Mouse (Mus musculus): ENCODE measurements at regions not wholly inside any gene's neighbourhood (a gene's known extent, or its start where the extent isn't known, plus 50 kb on each side); places are given as distances from the start of the nearest gene placed in this dataset.

DNA sequence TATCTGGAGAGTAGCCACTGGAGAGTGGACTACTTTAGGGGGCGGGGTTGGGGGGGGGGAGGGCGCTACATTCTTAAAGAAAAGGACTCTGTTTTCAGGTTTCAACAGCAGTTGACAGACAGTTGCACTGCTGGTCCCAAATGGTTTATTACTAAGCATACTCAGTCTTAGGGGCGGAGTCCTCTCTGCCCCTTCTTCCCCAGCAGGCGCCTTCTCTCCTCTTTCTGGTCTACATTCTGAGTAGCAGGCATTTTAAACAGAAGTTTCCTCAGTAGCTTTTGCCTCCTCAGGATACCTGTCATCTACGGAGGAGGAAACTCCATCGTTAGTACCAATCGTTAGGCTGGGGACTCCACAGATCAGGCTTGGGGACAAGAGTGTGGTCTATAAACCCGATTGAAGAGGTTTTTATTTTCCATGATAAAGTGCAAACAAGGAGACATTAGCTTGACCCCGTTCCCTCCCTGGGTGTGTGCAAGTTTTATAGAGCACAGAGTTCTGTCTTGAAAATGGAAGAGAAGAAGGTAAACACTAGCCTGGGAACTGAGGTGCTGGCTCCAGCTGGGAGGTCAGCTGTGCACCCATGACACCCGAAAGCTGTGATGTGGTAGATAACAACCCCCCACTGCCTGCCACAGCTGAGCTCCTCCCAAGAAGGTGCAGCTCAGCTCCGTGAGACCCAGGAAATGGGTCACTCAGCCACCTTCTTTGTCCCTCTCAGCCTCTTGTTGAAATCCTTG is 107.8 kb downstream of the Btg1 start:
- peak; percentile 14 for DNase-seq

DNA sequence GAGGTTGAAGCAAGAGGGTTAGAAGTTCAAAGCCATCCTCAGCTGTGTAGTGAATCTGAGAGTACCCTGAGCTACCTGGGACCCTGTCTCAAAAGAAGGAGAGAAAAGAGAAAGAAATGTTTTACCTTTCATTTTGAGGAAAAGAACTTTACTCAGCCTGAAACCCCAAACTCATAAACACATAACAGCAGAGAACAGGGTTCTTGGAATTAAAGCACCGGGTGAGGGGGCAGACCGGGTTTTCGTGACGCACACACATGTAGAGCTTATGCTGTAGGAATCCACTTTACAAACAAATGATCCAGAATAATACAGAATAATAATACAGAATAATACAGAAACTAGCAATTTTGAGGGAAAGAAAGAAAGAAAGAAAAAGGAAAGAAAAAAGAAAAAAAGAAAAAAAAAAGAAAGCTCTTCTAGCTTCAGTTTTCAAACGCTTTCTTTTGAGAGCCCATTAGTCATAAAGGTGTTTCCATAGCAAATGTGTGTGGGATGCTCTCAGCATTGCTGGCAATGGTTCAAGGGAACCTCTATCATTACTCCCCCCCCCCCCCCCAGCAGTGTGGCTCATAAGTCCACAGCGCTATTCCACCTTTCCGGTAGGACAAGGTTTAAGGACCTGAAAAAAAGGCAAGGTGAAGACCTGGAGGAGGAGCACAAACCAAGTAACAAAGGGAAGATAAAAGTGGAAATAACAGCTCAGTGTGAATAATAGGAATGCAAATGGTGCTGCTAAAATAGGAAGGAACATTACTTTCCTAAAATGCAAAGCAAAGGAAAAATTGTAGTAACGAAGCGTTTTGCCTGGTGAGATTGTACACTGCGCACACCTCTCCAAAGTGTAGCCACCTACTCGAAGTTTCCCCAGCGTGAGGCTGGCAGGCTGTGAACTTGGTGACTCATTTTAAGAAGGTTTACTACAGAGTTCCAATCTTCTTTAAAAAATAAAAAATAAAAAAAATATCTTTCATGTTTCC is 110.3 kb downstream of the Btg1 start:
- no peak for DNase-seq

DNA sequence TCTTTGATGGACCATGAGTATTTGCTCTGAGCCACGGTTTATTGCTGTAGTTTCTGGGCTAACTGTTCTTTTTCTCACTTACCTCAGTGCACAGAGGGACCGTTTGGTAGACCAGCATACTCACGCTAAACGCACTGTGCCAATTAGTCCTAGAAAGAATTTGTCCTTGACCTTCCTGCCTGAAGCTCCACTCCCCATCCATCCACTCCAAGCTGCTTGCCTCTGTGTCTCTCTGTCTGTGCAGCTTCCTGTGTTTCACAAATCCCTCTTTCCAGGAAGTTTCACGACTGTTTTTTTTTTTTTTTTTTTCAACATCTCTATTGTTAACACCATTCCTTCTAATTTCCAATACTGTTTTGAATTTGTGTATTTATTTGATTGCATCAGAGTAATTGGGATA is 116.8 kb downstream of the Btg1 start:
- no peak for DNase-seq

DNA sequence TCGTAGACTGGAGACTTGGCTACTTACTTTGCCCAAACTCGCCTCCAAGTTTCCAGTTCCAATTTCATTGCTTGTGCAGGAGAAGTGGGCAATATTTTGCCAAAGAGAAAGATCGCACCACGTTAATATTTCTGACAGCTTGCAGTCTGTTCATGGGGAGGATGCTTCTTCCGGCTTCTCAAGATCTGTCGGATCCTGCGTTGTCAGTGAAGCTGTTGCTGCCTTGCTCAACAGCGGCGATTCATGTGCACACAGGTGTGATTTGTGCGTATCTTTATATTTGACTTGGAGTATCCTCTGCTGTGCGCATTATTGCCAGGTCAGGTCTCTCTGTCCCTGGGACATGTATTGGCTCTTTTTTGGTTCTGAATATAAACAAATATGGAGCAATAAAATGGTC is 118.3 kb downstream of the Btg1 start:
- no peak for DNase-seq

DNA sequence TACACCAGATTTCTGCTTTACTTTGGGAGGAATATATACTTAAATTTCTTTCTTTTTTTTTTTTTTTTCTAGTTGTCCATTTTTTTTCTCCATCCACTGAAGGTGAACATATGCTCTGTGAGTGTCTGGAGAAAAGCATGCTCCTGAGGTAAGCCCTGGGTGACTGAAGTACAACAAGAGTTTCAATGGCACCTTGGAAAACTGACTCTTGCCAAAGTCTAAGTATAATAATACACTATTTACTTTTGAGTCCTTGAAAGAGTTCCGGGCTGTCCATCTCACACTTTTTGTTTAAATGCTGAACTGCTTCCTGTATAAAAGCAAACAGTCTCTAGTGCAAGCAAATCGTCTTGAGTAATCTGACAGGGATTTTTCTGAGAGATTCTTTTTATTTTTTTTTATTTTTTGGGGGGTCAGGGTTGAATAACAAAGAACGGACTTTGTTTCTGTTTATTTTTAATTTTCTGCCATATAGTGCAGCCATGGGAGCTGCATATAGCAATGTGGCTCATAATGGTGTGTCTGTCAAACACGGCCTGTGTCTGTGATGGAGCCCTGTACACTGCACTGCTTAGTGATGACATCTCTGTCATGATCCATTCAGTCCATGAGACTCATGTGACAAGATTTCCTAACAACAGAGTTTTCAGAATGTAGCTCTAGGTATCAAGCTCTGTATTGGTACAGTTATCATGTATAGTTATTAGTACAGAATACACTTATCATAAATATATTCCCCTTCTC is 119.3 kb downstream of the Btg1 start:
- peak; percentile 49 for DNase-seq

DNA sequence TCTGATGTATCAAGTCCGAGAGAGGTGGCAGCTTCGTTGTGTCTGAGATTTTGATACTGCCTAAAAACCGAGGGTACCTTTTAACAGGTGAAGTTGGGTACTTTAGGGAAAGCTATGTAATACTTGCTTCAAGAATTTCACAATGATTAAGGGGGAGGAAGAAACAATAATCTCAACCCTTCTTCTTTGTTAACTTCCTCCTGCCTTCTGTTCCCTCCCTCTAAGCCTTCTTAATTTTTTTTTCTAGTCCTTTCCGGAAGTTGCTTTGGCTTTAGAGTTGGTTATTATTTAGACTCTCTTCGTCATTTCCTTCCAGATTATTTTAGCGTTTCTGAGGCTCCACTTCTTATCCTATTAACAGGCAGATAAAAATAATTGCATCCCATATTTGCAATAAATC is 121.2 kb downstream of the Btg1 start:
- no peak for DNase-seq

DNA sequence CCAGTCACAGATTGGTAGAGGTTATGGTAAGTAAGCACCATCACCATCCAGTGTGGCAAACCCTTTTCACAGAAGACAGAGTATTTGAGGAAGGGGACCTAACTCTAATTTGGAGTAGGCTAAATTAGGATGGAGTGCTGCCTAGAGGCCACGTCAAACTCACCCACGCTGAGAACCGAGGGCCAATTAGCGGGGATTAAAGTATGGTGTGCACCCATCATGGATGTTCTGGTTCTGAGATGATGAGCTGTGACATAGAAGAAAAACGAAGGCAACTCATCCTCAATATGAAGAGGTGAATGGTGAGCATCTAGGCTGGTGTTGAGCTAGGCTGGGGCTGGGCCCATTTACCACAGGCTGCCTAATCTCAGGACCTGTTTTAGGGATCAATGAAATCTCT is 121.8 kb downstream of the Btg1 start:
- DNase-seq: no peak

DNA sequence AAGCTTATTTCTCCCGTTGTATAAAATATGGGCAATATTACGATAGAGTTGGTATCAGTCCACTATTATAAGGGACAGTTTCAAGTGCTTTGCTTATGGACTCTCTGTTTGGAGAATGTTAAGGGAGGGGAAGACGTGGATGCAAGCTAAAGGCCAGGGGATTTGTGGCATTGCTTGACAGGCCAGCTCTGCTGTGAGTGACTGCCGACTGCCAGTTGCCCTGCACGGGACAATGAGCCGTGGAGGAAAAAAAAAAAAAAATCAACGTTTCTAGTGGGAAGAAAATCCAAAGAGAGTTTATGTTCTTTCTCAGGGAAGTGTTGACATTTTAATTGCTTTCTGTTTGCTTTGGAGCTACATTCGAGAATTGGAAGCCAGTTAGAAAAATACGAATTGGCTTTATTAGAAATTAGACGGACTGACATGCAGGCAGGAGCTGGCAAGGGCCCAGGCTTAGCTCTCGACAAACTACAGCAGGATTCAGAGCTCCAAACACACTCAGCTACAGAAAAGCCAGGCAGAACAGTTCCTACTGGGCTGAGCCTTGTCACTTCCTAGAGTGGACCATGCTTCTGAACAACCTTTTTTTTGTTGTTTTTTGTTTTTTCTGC is 127.5 kb downstream of the Btg1 start:
- peak; percentile 68 for DNase-seq

DNA sequence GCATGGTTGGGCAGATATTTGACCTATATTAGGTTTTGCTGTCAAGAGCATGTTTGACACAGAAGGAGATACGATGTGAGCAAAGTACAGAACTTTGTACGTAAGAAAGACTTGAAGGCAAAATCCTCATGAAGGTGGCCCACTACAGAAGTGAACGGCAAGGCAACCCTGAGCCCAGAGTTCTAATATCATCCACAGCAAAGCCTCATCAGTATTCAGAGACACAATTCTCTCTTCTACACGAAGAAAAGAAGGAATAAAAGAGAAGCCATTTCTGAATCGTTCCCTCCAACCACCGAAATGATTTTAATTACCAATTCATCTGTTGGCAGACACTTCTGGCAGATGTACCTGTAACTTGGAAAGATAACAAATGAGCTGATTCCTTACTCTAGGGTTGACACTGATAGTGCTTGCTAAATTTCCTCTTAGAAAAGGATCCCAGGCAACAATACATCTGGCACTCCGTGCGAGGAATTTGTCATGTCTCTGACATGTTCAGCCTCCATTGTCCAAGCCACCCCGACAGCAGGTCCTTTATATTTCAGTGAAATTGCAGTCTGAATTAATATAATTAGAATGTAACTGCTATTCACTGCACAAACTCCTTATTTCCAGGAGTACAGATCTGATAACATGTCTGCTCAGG is 130.3 kb downstream of the Btg1 start:
- DNase-seq: no peak

DNA sequence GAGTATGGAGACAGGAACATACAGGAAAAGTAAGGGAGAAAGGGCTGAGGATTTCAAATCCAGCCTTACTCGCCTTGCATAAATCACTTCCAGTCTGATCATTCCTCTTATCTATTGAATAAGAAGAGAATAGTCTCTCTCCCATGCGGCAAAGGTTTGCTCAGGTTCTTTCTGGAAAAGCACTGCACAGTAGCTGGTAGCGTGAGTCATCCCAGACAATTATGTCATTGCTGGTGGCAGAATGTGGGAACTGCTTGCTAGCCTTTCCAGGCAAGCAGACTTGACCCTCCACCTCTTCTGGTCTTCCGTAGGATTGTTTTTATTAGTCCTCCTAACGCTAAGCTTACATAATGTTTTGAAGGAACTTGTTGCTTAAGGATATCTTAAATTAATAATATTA is 134.1 kb downstream of the Btg1 start:
- peak; percentile 60 for DNase-seq

DNA sequence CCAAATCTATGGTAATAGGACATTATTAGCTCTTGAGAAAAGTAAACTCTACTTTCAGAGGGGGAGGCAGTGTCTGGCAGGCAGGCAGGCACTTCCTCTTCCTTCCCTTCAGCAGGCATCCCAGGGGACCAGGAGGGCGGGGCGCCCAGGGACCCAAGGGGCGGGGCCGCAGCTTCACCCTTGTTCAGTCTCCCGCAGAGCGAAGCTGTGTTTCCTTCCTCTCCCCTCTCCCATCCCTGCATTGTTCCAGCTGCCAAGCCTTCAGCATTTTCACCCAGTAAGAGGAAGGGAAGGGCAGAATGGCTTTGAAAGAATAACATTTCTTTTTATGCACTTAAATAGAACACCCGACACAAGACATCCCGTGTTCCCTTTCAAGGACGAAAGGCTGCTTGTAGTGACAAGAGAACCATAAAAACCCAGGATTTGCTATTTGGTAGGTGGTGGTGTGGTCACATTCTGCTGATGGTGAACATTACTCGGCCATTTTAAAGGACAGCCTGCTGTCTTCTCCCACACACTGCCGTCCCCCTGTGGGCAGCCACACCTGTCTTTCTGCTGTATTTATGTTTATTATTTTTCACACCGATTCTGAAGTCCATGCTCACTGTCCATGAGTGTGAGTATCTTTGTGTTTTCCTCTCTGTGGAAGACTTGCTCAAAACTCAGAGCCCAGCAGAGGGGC is 134.9 kb downstream of the Btg1 start:
- peak; percentile 97 for DNase-seq

DNA sequence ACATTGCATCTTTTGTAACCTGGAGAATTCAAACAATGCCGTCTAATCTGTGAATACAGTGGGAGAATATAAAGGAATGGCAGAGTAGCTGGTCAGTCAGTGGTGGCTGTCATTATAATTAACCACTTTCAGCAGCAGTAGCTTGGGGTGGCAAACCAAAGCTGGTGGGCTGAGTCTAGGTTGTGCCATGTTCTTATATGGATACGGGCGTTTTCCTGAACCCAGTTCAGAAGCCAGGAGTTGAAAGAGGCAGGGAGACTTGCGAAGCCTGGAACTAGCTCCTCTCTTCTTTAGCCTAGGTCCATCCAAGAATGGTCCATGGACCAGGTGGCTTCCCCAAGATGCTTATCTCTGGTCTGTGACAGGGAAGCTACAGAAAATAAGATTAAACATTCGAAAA is 135.7 kb downstream of the Btg1 start:
- DNase-seq: no peak

DNA sequence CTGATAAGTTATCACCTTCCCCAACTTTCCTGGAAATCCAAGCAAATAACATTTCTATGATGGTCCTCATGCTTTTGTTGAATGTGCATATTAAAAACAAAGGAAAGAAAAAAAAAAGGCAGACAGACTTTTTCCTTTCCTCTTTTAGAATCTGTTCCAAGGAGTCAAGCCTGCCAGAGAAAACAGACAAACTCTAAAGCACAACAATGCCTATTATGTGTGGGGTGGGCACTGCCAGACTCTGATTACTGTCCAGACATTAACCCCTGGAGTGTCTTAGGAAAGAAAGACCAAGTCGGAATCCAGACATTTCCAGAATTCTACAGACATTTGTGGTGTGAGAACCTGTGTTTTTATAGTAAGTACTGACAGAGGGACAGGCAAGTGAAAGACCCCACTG is 136.7 kb downstream of the Btg1 start:
- DNase-seq: peak; percentile 30

DNA sequence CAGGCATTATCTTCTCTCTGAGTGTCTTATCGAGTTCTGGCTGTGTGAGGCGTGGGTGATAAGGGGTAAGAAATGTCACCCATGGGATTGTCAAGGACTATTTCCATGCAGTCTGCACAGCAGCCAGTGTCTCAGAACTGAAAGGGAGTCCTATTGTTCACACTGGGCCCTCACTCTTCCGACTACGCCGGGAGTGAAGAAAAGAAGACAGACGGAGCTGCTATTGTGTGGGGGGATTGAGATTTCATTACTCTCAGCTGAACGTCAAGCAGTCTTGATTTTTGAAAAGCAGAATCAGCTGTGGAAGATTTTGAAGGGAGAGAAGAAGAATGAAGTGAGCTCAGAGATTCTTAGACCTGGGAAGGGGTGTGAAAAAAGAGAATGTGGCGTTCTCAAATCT is 138.9 kb downstream of the Btg1 start:
- DNase-seq: no peak

DNA sequence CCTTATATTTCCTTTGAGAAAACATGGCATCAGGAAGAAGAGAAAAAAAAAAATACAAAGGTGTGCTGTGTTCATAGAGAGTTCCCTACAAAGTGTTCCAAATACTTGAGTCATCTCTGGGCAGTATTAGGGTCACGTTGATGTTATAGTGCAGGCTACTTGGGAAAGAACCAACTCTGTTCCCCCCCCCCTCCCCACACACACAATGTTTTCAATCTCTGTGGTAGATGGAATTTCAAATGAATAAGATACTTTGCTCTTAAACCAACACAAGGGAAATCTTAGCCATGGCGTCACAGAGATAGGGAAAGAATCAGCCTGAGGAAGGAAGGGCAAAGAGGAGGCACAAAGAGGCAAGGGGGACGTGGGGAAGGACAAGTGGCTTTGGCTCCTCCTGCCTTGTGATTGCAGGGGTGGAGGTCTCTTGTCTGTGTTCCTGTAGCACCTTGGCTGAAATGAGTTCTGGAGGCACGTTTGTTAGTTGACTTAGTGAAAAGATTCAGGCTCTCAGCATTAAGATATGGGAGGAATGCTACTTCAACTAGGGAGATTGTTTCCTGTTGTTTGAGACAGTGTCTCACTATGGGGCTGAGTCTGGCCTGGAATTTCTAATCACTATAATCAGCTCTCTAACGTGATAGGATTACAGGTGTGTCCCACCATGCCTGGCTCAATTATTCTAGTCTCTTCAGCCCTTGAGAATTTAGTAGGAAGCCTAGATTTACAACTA is 139.7 kb downstream of the Btg1 start:
- DNase-seq: no peak

DNA sequence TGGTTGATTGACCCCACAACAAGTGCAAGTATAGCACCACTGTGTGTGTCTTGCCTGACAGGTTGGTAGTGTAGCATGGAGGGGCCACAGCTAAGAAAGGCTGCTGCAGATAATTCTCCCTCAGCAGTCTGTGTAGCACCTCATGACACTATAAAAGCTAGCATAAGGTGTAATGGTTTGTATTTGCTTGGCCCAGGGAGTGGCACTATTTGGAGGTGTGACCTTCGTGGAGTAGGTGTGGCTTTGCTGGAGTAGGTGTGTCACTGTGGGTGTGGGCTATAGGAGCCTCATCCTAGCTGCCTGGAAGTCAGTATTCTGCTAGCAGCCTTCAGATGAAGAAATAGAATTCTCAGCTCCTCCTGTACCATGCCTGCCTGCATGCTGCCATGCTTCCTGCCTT is 140.5 kb downstream of the Btg1 start:
- no peak for DNase-seq

DNA sequence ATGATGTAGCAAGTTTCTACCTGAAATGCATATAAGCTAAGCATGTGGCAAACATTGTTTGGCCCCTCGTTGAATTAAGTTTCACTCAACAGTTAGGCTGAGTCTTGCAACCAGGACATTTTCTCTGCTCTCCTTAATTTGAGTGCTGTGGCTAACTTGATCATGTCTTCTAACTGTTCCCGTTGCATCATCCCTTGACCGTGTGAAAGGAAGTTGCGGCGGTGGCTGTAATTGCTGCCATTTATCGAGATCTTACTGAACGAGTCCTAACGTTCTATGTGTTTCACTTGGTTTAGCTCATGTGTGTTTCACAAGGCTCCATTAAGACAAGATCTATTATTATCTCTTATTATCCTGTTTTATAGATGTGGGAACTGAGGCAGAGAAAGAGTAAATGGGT is 144.8 kb downstream of the Btg1 start:
- peak; percentile 30 for DNase-seq

DNA sequence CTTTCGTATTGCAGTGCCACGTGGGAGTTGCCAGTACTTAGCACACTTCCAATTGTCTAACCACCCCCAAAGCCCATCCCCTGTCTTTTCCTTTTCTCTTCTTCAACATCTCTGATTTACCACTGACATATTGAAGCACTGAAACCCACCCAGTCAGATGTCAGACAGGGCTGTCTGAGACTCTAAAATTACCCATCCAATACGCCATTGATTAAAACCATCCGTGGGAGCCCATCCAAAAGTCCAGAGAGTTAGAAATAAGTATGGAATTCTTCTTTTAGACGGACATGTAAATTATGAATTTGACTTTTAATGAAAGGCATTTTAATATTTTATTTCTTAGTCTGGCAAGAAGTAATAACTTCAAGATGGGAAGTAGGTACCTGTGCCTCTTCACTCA is 148.8 kb downstream of the Btg1 start:
- no peak for DNase-seq

DNA sequence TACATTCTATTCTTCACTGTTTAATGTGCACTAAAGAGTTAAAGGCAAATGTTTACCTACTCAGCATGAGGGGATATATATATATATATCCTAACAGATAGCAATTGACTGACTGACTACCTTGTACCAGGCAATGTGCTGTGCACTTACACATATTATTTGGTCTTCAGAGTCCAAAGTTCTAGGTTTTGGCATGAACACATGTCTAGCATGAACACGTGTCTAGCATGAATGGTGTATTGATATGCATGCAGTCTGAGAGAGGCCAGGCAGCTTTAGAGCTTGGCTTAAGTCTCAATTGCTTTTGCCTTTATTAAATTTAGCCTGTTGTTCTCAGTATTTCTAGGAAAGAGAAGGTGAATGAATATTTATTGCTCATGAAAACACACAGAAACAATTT is 161.4 kb downstream of the Btg1 start:
- DNase-seq: no peak

DNA sequence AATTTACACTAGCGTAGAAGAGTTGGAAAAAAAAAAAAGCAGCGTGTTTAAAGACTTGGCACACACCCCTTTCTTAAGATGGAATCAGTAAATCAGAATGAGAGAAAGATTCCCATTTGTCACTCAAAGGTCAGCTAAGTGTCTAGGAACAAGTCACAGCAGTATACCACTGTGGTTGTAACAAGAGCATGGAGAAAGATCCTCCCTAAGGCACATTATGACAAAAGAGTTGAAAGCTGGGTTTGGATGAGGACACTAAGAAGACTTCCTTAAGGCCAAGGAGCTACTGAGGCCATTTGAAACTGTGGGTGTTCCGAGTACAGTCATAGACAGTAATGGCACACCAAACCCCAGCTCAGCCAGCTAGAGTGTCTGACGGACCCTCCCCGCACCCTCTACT is 167.2 kb downstream of the Btg1 start:
- DNase-seq: no peak

DNA sequence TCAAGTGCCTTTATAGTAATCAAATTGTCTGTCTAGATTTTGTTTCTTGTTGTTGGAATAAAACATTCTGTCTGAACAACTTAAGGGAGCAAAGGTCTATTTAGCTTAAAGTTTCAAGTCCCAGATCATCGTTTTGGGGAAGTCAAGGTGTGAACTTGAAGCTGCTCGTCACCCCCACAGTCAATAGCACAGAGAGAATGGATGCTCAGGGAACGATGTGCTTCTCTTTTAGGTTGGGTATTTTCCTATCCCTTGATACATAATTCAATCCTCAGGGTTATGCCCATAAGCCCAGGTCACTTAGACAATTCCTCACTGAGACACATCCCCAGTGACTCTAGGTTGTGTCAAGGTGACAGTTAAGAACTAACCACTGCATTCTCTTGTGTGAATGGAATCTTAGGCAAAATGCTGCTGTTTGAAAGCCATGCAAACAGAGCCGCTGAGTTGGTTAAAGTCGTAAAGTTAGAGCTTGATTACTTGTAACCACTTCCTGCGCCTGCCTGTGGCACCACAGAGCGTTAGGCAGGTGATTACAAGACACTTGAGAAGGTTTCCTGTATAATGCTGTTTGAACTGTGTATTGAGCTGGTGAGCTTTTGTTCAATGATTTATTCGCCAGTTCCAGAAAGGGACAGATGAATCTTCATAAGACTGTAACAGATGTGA is 170.2 kb downstream of the Btg1 start:
- DNase-seq: peak; percentile 13

Data from lung, postnatal 36 days (tissue).